Mouse (Mus musculus): ENCODE results near the gene Cse1l.

Gene Cse1l

GRCm38 (mm10) chr2:166974177-166974872 lies 68.5 kb downstream of the Cse1l start:
- no peak for DNase-seq (ENCODE audit: low spot score)

GRCm38 (mm10) chr2:166976356-166976755 lies 70.5 kb downstream of the Cse1l start:
- DNase-seq (ENCODE audit: low spot score): peak; percentile 31

DNA sequence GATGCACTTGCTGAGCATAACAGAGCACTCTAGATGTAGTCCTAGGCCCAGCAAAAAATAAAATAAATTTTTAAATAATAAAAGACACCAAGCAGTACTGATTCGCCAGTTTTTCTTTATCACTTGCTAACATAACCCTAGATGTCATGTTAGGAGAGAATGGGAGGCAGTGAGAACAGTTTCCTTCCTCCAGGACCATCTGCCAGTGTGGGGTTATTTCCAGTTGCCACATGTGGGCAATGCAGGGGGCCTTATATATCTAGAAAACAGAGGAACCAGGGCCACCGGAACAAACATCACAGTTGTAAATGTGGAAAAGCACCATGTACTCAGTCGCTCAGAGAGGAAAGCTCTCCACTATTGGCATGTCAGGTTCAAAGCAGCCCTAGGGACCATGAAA lies 71.7 kb downstream of the Cse1l start:
- DNase-seq (ENCODE audit: low spot score): no peak

GRCm38 (mm10) chr2:166980161-166980560 lies 74.3 kb downstream of the Cse1l start:
- no peak for DNase-seq (ENCODE audit: low spot score)

DNA sequence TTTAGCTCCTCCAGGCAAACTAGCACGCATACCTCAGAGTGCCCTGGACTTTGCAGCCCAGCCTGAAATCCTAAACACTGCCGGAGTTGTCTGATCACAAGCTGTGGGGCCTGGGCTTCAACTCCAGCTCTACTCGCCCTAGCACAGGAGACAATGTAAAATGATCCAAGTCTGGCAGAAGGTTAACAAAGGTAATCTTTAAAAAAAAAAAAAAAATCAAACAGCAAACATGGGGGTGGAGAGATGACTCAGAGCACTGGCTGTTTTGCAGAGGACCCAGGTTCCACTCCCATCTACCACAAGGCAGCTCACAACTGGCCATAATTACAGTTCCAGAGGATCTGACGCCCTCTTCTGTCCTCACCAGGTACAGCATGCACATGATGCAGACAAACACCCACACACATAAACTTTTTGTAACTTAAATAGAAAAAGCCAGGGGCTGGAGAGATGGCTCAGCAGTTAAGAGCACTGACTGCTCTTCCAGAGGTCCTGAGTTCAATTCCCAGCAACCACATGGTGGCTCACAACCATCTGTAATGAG lies 77.6 kb downstream of the Cse1l start:
- DNase-seq (ENCODE audit: low spot score): no peak

- DNase-seq (ENCODE audit: low spot score): no peak
These were observed 85.0 kb downstream of the Cse1l start for GRCm38 (mm10) chr2:166990861-166991260.

- DNase-seq (ENCODE audit: low spot score): no peak
These were observed 86.1 kb downstream of the Cse1l start for GRCm38 (mm10) chr2:166991945-166992344.

DNA sequence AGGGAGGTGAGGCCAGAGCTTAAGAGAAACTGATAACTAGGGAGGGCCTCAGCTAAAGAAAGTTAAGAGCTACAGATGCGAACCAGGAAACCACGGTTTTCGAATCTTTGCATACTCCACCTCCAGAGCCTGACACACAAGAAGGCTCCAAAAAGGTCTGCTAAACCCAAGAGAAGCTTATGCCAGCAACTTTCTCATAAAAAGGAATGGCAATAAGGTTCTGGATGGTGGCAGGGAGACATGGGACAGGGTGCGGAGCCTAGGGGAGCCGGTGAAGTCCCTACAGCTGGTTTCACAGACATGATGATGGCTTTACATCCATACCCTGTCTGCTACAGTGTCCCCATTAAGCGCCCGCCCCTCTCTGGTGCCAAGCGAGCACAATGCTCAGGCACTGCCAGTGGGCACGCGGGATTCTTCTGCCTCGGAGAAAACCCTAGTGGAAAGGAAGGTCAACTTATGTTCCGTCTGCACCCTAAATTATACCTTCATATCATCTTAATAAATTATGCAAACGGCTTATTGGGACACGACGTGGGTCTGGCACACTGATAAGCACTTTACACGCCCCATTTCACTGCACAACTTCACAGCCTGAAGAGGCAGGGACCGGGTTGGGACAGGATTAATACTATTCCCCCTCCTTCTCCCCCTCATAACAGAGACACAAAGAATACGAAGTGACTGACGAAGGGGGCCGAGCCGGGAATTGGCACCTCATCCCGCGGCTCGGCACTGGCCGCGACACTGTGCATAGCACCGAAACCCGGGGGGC lies 89.4 kb downstream of the Cse1l start:
- DNase-seq (ENCODE audit: low spot score): peak; percentile 23

Data from layer of hippocampus, adult 11-12 months (tissue).